ENCODE assay signal across 8 mouse cellular contexts in genomic region chr3:158036329-158036988, GRCm38 (mm10). TPM values are rescaled to one million over a fixed set of nuclear protein-coding genes. Genes with fewer than 3 reads are reported as not detected.
DNase-seq lines count a peak whose midpoint lies in the region; ATAC-seq and TF ChIP-seq lines count a peak whose summit lies in the region.

Srsf11 (minus strand) TSS chr3:158036639.
Lrrc40 (plus strand) TSS chr3:158036662.

- no peak for TF ChIP-seq EP300 in CH12.LX (IDR thresholded peaks at IDR 0.05; ENCODE audit: low read length)
- TF ChIP-seq EP300 in heart, postnatal 0 days (IDR thresholded peaks at IDR 0.05; ENCODE audit: low read depth) = peak; percentile 69

- H3K9ac ChIP-seq in CH12.LX (ENCODE audit: insufficient read depth, low read depth) = peak within 1 kb of the TSS; percentile 84
- H3K9ac ChIP-seq in forebrain, embryonic 11.5 days (ENCODE audit: low read length) = peak within 1 kb of the TSS; percentile 86
- H3K9ac ChIP-seq in heart, postnatal 0 days (replicated peaks; ENCODE audit: low read depth, low read length) = peak within 1 kb of the TSS; percentile 93
- H3K9ac ChIP-seq in liver, embryonic 16.5 days (ENCODE audit: low read depth, low read length) = peak within 1 kb of the TSS; percentile 86
- H3K9ac ChIP-seq in neural tube, embryonic 13.5 days = peak within 1 kb of the TSS; percentile 94

- no peak for TF ChIP-seq RAD21 in CH12.LX (IDR thresholded peaks at IDR 0.05; ENCODE audit: low read depth, low read length)

- peaks cover 4 to 68% of the 10 kb centered on the region in 2 experiments for H3K4me1 ChIP-seq in CH12.LX (ENCODE audit: control insufficient read depth in 1 of 2, insufficient read depth in 2 of 2)
- H3K4me1 ChIP-seq in forebrain, embryonic 11.5 days (replicated peaks; ENCODE audit: control insufficient read depth, insufficient read depth, low read length) = 0 out of 2 replicates have a peak, but pooled peaks cover 5% of the 10 kb centered on the region
- H3K4me1 ChIP-seq in heart, postnatal 0 days (ENCODE audit: control insufficient read depth, insufficient read depth) = peaks cover 23% of the 10 kb centered on the region
- peaks cover 18% of the 10 kb centered on the region for H3K4me1 ChIP-seq in liver, embryonic 16.5 days (ENCODE audit: control insufficient read depth, low read depth, low read length)
- H3K4me1 ChIP-seq in neural tube, embryonic 13.5 days (replicated peaks) = peaks cover 41% of the 10 kb centered on the region
- H3K4me1 ChIP-seq in testis, adult 2 months (ENCODE audit: control insufficient read depth, insufficient read depth, low read length) = no peaks in the 10 kb centered on the region

- ATAC-seq in forebrain, embryonic 11.5 days (replicated peaks; ENCODE audit: low FRiP score) = peak; percentile 95
- peak; percentile 95 for ATAC-seq in heart, postnatal 0 days (ENCODE audit: insufficient read depth, low read depth)
- peak; percentile 92 for ATAC-seq in liver, embryonic 16.5 days (ENCODE audit: low read depth)
- ATAC-seq in neural tube, embryonic 13.5 days (ENCODE audit: low read depth) = peak; percentile 96

- H3K79me2 ChIP-seq in CH12.LX (replicated peaks; ENCODE audit: control insufficient read depth, extremely low read depth, insufficient read depth, poor library complexity, severe bottlenecking) = peaks cover 81% of the 10 kb centered on the region

- H3K4me3 ChIP-seq in CH12.LX (replicated peaks in 1 of 3; ENCODE audit: low read depth in 2 of 3, low read length in 2 of 3, poor library complexity in 1 of 3) = peak within 1 kb of the TSS; percentile 78 to 96 (median 87)
- H3K4me3 ChIP-seq in forebrain, embryonic 11.5 days (ENCODE audit: low read depth, low read length) = peak within 1 kb of the TSS; percentile 83
- H3K4me3 ChIP-seq in heart, postnatal 0 days (ENCODE audit: low read depth, low read length) = peak within 1 kb of the TSS; percentile 86
- peak within 1 kb of the TSS; percentile 83 for H3K4me3 ChIP-seq in liver, embryonic 16.5 days (ENCODE audit: low read depth, low read length)
- H3K4me3 ChIP-seq in neural tube, embryonic 13.5 days = peak within 1 kb of the TSS; percentile 95
- H3K4me3 ChIP-seq in testis, adult 2 months (ENCODE audit: control insufficient read depth, low read depth, low read length) = peak within 1 kb of the TSS; percentile 99

- peak within 1 kb of the TSS; percentile 96 for H3K4me2 ChIP-seq in CH12.LX (ENCODE audit: insufficient read depth, low read depth, poor library complexity, severe bottlenecking)
- peak within 1 kb of the TSS; percentile 71 for H3K4me2 ChIP-seq in forebrain, embryonic 11.5 days (ENCODE audit: low read depth, low read length, severe bottlenecking)
- peak within 1 kb of the TSS; percentile 82 for H3K4me2 ChIP-seq in heart, postnatal 0 days (ENCODE audit: low read depth, low read length)
- H3K4me2 ChIP-seq in liver, embryonic 16.5 days (ENCODE audit: low read depth, low read length) = peak within 1 kb of the TSS; percentile 89
- H3K4me2 ChIP-seq in neural tube, embryonic 13.5 days = peak within 1 kb of the TSS; percentile 71

- peaks cover 0 to 27% of the 10 kb centered on the region in 2 experiments for H3K36me3 ChIP-seq in CH12.LX (replicated peaks in 1 of 2; ENCODE audit: control insufficient read depth in 1 of 2, insufficient read depth in 1 of 2, low read length in 1 of 2)
- no peaks in the 10 kb centered on the region for H3K36me3 ChIP-seq in forebrain, embryonic 11.5 days (ENCODE audit: control insufficient read depth, insufficient read depth, low read length)
- H3K36me3 ChIP-seq in heart, postnatal 0 days (replicated peaks; ENCODE audit: control insufficient read depth, insufficient read depth, low read length) = no peaks in the 10 kb centered on the region
- H3K36me3 ChIP-seq in liver, embryonic 16.5 days (ENCODE audit: control insufficient read depth, insufficient read depth) = no peaks in the 10 kb centered on the region; the same call in 1 of the 2 replicates
- no peaks in the 10 kb centered on the region for H3K36me3 ChIP-seq in neural tube, embryonic 13.5 days
- H3K36me3 ChIP-seq in testis, adult 2 months (ENCODE audit: control insufficient read depth, insufficient read depth, low read length) = peaks cover 1% of the 10 kb centered on the region; the same call in 1 of the 2 replicates

- no peak for TF ChIP-seq CTCF in CH12.LX (conservative IDR thresholded peaks at IDR 0.05 in 1 of 2, IDR thresholded peaks at IDR 0.05 in 1 of 2; ENCODE audit: low read depth in 2 of 2, low read length in 2 of 2)
- no peak for TF ChIP-seq CTCF in heart, postnatal 0 days (IDR thresholded peaks at IDR 0.05; ENCODE audit: low read depth)
- no peak for TF ChIP-seq CTCF in testis, adult 2 months (IDR thresholded peaks at IDR 0.05; ENCODE audit: control insufficient read depth, insufficient read depth, insufficient replicate concordance, low read depth, low read length)

- TF ChIP-seq POLR2A in CH12.LX (IDR thresholded peaks at IDR 0.05; ENCODE audit: low read depth, low read length) = peak; percentile 97
- peak; percentile 96 for TF ChIP-seq POLR2A in testis, adult 2 months (IDR thresholded peaks at IDR 0.05; ENCODE audit: control insufficient read depth, low read depth, low read length)

- WGBS in forebrain, embryonic 11.5 days = under 1% methylated on average over 55 of the region's 55 CpGs
- under 1% methylated on average over 55 of the region's 55 CpGs for WGBS in heart, postnatal 0 days
- under 1% methylated on average over 55 of the region's 55 CpGs for WGBS in liver, embryonic 16.5 days (ENCODE audit: insufficient replicate concordance)
- WGBS in neural tube, embryonic 13.5 days = under 1% methylated on average over 55 of the region's 55 CpGs

- H3K27ac ChIP-seq in CH12.LX (ENCODE audit: insufficient read depth, low read depth) = peak within 1 kb of the TSS; percentile 81
- H3K27ac ChIP-seq in forebrain, embryonic 11.5 days (ENCODE audit: low read depth, low read length) = peak within 1 kb of the TSS; percentile 70; the same call in 1 of the 2 replicates
- H3K27ac ChIP-seq in heart, postnatal 0 days (ENCODE audit: low read depth) = peak within 1 kb of the TSS; percentile 92
- H3K27ac ChIP-seq in liver, embryonic 16.5 days (ENCODE audit: low read length) = peak within 1 kb of the TSS; percentile 92
- H3K27ac ChIP-seq in neural tube, embryonic 13.5 days (replicated peaks) = peak within 1 kb of the TSS; percentile 86
- H3K27ac ChIP-seq in testis, adult 2 months (ENCODE audit: control insufficient read depth, insufficient read depth, low read depth, low read length) = peak within 1 kb of the TSS; percentile 100

- no peaks in the 10 kb centered on the region for H3K27me3 ChIP-seq in CH12.LX (replicated peaks)
- H3K27me3 ChIP-seq in forebrain, embryonic 11.5 days (ENCODE audit: control insufficient read depth, insufficient read depth, low read length) = no peaks in the 10 kb centered on the region
- no peaks in the 10 kb centered on the region for H3K27me3 ChIP-seq in heart, postnatal 0 days (ENCODE audit: control insufficient read depth, insufficient read depth, low read length)
- no peaks in the 10 kb centered on the region for H3K27me3 ChIP-seq in liver, embryonic 16.5 days (ENCODE audit: control insufficient read depth, insufficient read depth, low read depth, low read length)
- H3K27me3 ChIP-seq in neural tube, embryonic 13.5 days = no peaks in the 10 kb centered on the region
- no peaks in the 10 kb centered on the region for H3K27me3 ChIP-seq in testis, adult 2 months (ENCODE audit: control insufficient read depth, insufficient read depth, low read length)

- dilution Hi-C loops in CH12.LX (cut with MboI; ENCODE audit: extremely low pct_ligation_motif_present, extremely low pct_unique_long_range_greater_than_20kb, low sequenced_read_pairs) = no loop called here

- no peaks in the 10 kb centered on the region for H3K9me3 ChIP-seq in CH12.LX (replicated peaks; ENCODE audit: low read length)
- H3K9me3 ChIP-seq in forebrain, embryonic 11.5 days (ENCODE audit: control insufficient read depth, low read length) = no peaks in the 10 kb centered on the region
- H3K9me3 ChIP-seq in heart, postnatal 0 days (replicated peaks; ENCODE audit: control insufficient read depth, low read length) = no peaks in the 10 kb centered on the region
- H3K9me3 ChIP-seq in liver, embryonic 16.5 days (replicated peaks; ENCODE audit: control insufficient read depth, low read length) = no peaks in the 10 kb centered on the region
- H3K9me3 ChIP-seq in neural tube, embryonic 13.5 days = no peaks in the 10 kb centered on the region

- DNase-seq in CH12.LX (ENCODE audit: extremely low read depth) = peak; percentile 100
- DNase-seq in c-Kit-positive CD71-positive TER-119-negative erythroid progenitor cells, embryonic 14.5 days (ENCODE audit: low read depth) = peak; percentile 90
- DNase-seq in forebrain, embryonic 11.5 days (ENCODE audit: low spot score) = peak; percentile 96
- peak; percentile 93 for DNase-seq in heart, postnatal 0 days (ENCODE audit: low spot score)
- peak; percentile 96 to 97 for DNase-seq in kidney, postnatal 4 days

- in situ Hi-C loops in CH12.LX (cut with MboI; ENCODE audit: low pct_ligation_motif_present, low pct_unique_long_range_greater_than_20kb, low sequenced_read_pairs) = no loop called here

TF ChIP-seq in CH12.LX, 34 proteins besides CTCF, POLR2A, EP300 and RAD21 (continues in another document):
- TF ChIP-seq HCFC1 (IDR thresholded peaks at IDR 0.05; ENCODE audit: low read depth, low read length) = peak; percentile 95

RNA-seq across cellular contexts. Expression of gene Srsf11, which starts in this region (rescaled TPM):
- total RNA-seq in CH12.LX (2012; rRNA removed) (205 and 241 TPM in 2 replicates), CH12.LX (2014; rRNA removed) (288 and 322 TPM in 2 replicates)
- 725 and 830 TPM in 2 replicates for polyA plus RNA-seq in CH12.LX (2012; ENCODE audit: insufficient read length, low read depth)
- 337 and 367 TPM in 2 replicates for polyA plus RNA-seq in forebrain, embryonic 11.5 days (2014; fragmentation: Nextera tagmentation; extraction: Ambion mirVana)
- total RNA-seq in heart, postnatal 0 days (2014; rRNA removed; ENCODE audit: low replicate concordance) = 59.3 and 75.7 TPM in 2 replicates
- 118 and 130 TPM in 2 replicates for polyA plus RNA-seq in heart, postnatal 0 days (2015; fragmentation: Nextera tagmentation; extraction: Ambion mirVana)
- 88.6 and 89.5 TPM in 2 replicates for polyA plus RNA-seq in liver, embryonic 16.5 days (2015; fragmentation: Nextera tagmentation; extraction: Ambion mirVana)
- 306 and 312 TPM in 2 replicates for polyA plus RNA-seq in neural tube, embryonic 13.5 days (2015; fragmentation: Nextera tagmentation; extraction: Ambion mirVana)
- polyA plus RNA-seq in testis, adult 2 months (2012; rRNA removed) = 216 and 254 TPM in 2 replicates

RNA-seq across cellular contexts. Expression of gene Lrrc40, which starts in this region (rescaled TPM):
- total RNA-seq in CH12.LX (2012; rRNA removed) (61.3 and 64.3 TPM in 2 replicates), CH12.LX (2014; rRNA removed) (232 and 247 TPM in 2 replicates)
- 94.6 and 144 TPM in 2 replicates for polyA plus RNA-seq in CH12.LX (2012; ENCODE audit: insufficient read length, low read depth)
- polyA plus RNA-seq in forebrain, embryonic 11.5 days (2014; fragmentation: Nextera tagmentation; extraction: Ambion mirVana) = 89.1 and 105 TPM in 2 replicates
- 11.8 and 25.0 TPM in 2 replicates for total RNA-seq in heart, postnatal 0 days (2014; rRNA removed; ENCODE audit: low replicate concordance)
- 20.6 and 22.0 TPM in 2 replicates for polyA plus RNA-seq in heart, postnatal 0 days (2015; fragmentation: Nextera tagmentation; extraction: Ambion mirVana)
- 20.1 and 21.5 TPM in 2 replicates for polyA plus RNA-seq in liver, embryonic 16.5 days (2015; fragmentation: Nextera tagmentation; extraction: Ambion mirVana)
- 51.1 and 54.3 TPM in 2 replicates for polyA plus RNA-seq in neural tube, embryonic 13.5 days (2015; fragmentation: Nextera tagmentation; extraction: Ambion mirVana)
- 7.0 and 8.7 TPM in 2 replicates for polyA plus RNA-seq in testis, adult 2 months (2012; rRNA removed)

Comparison
In these comparisons a context has a peak if more than half of its experiments do, and no peak if none do; other contexts are left out.
1. Peak in every context shown above with its lines: DNase-seq, ATAC-seq, H3K4me3 ChIP-seq and H3K27ac ChIP-seq.